Mouse (Mus musculus): ENCODE measurements around the gene Gcnt4. TPM values are rescaled to one million over a fixed set of nuclear protein-coding genes. Genes with fewer than 3 reads are reported as not detected.
A peak's percentile ranks its signal among the peaks of the same experiment; 100 is the strongest.

The Gcnt4 gene
- polyA plus RNA-seq, 1 experiment from 2014 or later, result 0.27 TPM

GRCm38 (mm10) chr13:96976986-96977595, 52.6 kb downstream of the Gcnt4 start:
- 83% methylated on average over 6 of the region's 6 CpGs for WGBS
- no peak for ATAC-seq (ENCODE audit: insufficient number of reproducible peaks, insufficient read depth, low FRiP score, low TSS enrichment, low read depth)
- H3K27me3 ChIP-seq, result no peaks in the 10 kb centered on the region
- no peaks in the 10 kb centered on the region for H3K4me1 ChIP-seq
- no peaks in the 10 kb centered on the region for H3K36me3 ChIP-seq
- H3K4me2 ChIP-seq, result no peak overlapping the region
- H3K9ac ChIP-seq, result no peak overlapping the region
- no peak overlapping the region for H3K4me3 ChIP-seq
- H3K9me3 ChIP-seq, result no peaks in the 10 kb centered on the region
- no peak overlapping the region for H3K27ac ChIP-seq

GRCm38 (mm10) chr13:96980561-96980960, 56.1 kb downstream of the Gcnt4 start:
- H3K27ac ChIP-seq, result no peak overlapping the region
- no peaks in the 10 kb centered on the region for H3K36me3 ChIP-seq
- H3K4me3 ChIP-seq, result no peak overlapping the region
- no peaks in the 10 kb centered on the region for H3K9me3 ChIP-seq
- no peak for ATAC-seq (ENCODE audit: insufficient number of reproducible peaks, insufficient read depth, low FRiP score, low TSS enrichment, low read depth)
- H3K4me1 ChIP-seq, result peaks cover 7% of the 10 kb centered on the region; the same call in 1 of the 2 replicates
- no peaks in the 10 kb centered on the region for H3K27me3 ChIP-seq
- no peak overlapping the region for H3K9ac ChIP-seq
- H3K4me2 ChIP-seq, result no peak overlapping the region

GRCm38 (mm10) chr13:96983251-96984126, 59.0 kb downstream of the Gcnt4 start:
- Histone ChIP-seq H3K4me1 (peaks cover 7% of the 10 kb centered on the region; the same call in 1 of the 2 replicates), H3K9ac (no peak overlapping the region), H3K4me3 (no peak overlapping the region), H3K4me2 (peak overlapping the region; percentile 5; the same call in 1 of the 2 replicates), H3K27me3 (no peaks in the 10 kb centered on the region), H3K27ac (no peak overlapping the region), H3K36me3 (no peaks in the 10 kb centered on the region), H3K9me3 (no peaks in the 10 kb centered on the region)
- no peak for ATAC-seq (ENCODE audit: insufficient number of reproducible peaks, insufficient read depth, low FRiP score, low TSS enrichment, low read depth)
- WGBS, result 68% methylated on average over 26 of the region's 26 CpGs

GRCm38 (mm10) chr13:96984688-96985087, 60.2 kb downstream of the Gcnt4 start:
- H3K27me3 ChIP-seq, result no peaks in the 10 kb centered on the region
- ATAC-seq (ENCODE audit: insufficient number of reproducible peaks, insufficient read depth, low FRiP score, low TSS enrichment, low read depth), result no peak
- no peak overlapping the region for H3K27ac ChIP-seq
- H3K4me3 ChIP-seq, result no peak overlapping the region
- H3K4me1 ChIP-seq, result peaks cover 7% of the 10 kb centered on the region; the same call in 1 of the 2 replicates
- H3K9me3 ChIP-seq, result no peaks in the 10 kb centered on the region
- no peak overlapping the region for H3K9ac ChIP-seq
- WGBS, result 78% methylated on average over 5 of the region's 5 CpGs
- no peak overlapping the region for H3K4me2 ChIP-seq
- no peaks in the 10 kb centered on the region for H3K36me3 ChIP-seq

- Histone ChIP-seq H3K4me1 (peaks cover 7% of the 10 kb centered on the region; the same call in 1 of the 2 replicates), H3K27me3 (no peaks in the 10 kb centered on the region), H3K9ac (no peak overlapping the region), H3K4me3 (no peak overlapping the region), H3K4me2 (no peak overlapping the region), H3K9me3 (no peaks in the 10 kb centered on the region), H3K27ac (no peak overlapping the region), H3K36me3 (no peaks in the 10 kb centered on the region)
- no peak for ATAC-seq (ENCODE audit: insufficient number of reproducible peaks, insufficient read depth, low FRiP score, low TSS enrichment, low read depth)
- 52% methylated on average over 12 of the region's 12 CpGs for WGBS
These were observed 61.2 kb downstream of the Gcnt4 start for GRCm38 (mm10) chr13:96985599-96986275.

GRCm38 (mm10) chr13:96989129-96989528, 64.6 kb downstream of the Gcnt4 start:
- H3K27ac ChIP-seq, result no peak overlapping the region
- H3K27me3 ChIP-seq, result no peaks in the 10 kb centered on the region
- H3K36me3 ChIP-seq, result no peaks in the 10 kb centered on the region
- H3K9me3 ChIP-seq, result no peaks in the 10 kb centered on the region
- H3K9ac ChIP-seq, result no peak overlapping the region
- WGBS, result 94% methylated on average over 16 of the region's 16 CpGs
- H3K4me3 ChIP-seq, result no peak overlapping the region
- H3K4me1 ChIP-seq, result no peaks in the 10 kb centered on the region
- H3K4me2 ChIP-seq, result no peak overlapping the region
- no peak for ATAC-seq (ENCODE audit: insufficient number of reproducible peaks, insufficient read depth, low FRiP score, low TSS enrichment, low read depth)

GRCm38 (mm10) chr13:96990045-96990444, 65.6 kb downstream of the Gcnt4 start:
- H3K27ac ChIP-seq, result no peak overlapping the region
- H3K4me1 ChIP-seq, result no peaks in the 10 kb centered on the region
- no peaks in the 10 kb centered on the region for H3K36me3 ChIP-seq
- H3K9ac ChIP-seq, result no peak overlapping the region
- WGBS, result 92% methylated on average over 3 of the region's 3 CpGs
- no peak for ATAC-seq (ENCODE audit: insufficient number of reproducible peaks, insufficient read depth, low FRiP score, low TSS enrichment, low read depth)
- H3K9me3 ChIP-seq, result no peaks in the 10 kb centered on the region
- no peak overlapping the region for H3K4me3 ChIP-seq
- H3K27me3 ChIP-seq, result no peaks in the 10 kb centered on the region
- no peak overlapping the region for H3K4me2 ChIP-seq

- no peak overlapping the region for H3K4me2 ChIP-seq
- WGBS, result 65% methylated on average over 14 of the region's 14 CpGs
- no peaks in the 10 kb centered on the region for H3K9me3 ChIP-seq
These were observed 66.2 kb downstream of the Gcnt4 start for GRCm38 (mm10) chr13:96990561-96991265.

GRCm38 (mm10) chr13:96993291-96993989, 69.0 kb downstream of the Gcnt4 start:
- H3K27ac ChIP-seq, result no peak overlapping the region
- ATAC-seq (ENCODE audit: insufficient number of reproducible peaks, insufficient read depth, low FRiP score, low TSS enrichment, low read depth), result no peak
- no peak overlapping the region for H3K9ac ChIP-seq
- H3K9me3 ChIP-seq, result no peaks in the 10 kb centered on the region
- H3K36me3 ChIP-seq, result no peaks in the 10 kb centered on the region
- H3K4me1 ChIP-seq, result no peaks in the 10 kb centered on the region
- 37% methylated on average over 8 of the region's 8 CpGs for WGBS
- H3K4me3 ChIP-seq, result no peak overlapping the region
- H3K27me3 ChIP-seq, result no peaks in the 10 kb centered on the region
- no peak overlapping the region for H3K4me2 ChIP-seq

More at GRCm38 (mm10) chr13:96990561-96991265, 66.2 kb downstream of the Gcnt4 start:
- Histone ChIP-seq H3K4me1 (no peaks in the 10 kb centered on the region), H3K9ac (no peak overlapping the region), H3K36me3 (no peaks in the 10 kb centered on the region), H3K4me3 (no peak overlapping the region), H3K27me3 (no peaks in the 10 kb centered on the region), H3K27ac (no peak overlapping the region)
- ATAC-seq (ENCODE audit: insufficient number of reproducible peaks, insufficient read depth, low FRiP score, low TSS enrichment, low read depth), result no peak

GRCm38 (mm10) chr13:96995243-96995642, 70.8 kb downstream of the Gcnt4 start:
- H3K36me3 ChIP-seq, result no peaks in the 10 kb centered on the region
- H3K9me3 ChIP-seq, result no peaks in the 10 kb centered on the region
- no peak overlapping the region for H3K27ac ChIP-seq
- no peak overlapping the region for H3K4me2 ChIP-seq
- no peak overlapping the region for H3K4me3 ChIP-seq
- WGBS, result 71% methylated on average over 5 of the region's 5 CpGs
- no peak for ATAC-seq (ENCODE audit: insufficient number of reproducible peaks, insufficient read depth, low FRiP score, low TSS enrichment, low read depth)
- H3K9ac ChIP-seq, result no peak overlapping the region
- H3K27me3 ChIP-seq, result no peaks in the 10 kb centered on the region
- H3K4me1 ChIP-seq, result no peaks in the 10 kb centered on the region

GRCm38 (mm10) chr13:96997080-96997479, 72.6 kb downstream of the Gcnt4 start:
- no peaks in the 10 kb centered on the region for H3K9me3 ChIP-seq
- 72% methylated on average over 1 of the region's 1 CpGs for WGBS
- ATAC-seq (ENCODE audit: insufficient number of reproducible peaks, insufficient read depth, low FRiP score, low TSS enrichment, low read depth), result no peak
- H3K36me3 ChIP-seq, result no peaks in the 10 kb centered on the region
- no peak overlapping the region for H3K4me3 ChIP-seq
- H3K27ac ChIP-seq, result no peak overlapping the region
- H3K9ac ChIP-seq, result no peak overlapping the region
- H3K4me1 ChIP-seq, result no peaks in the 10 kb centered on the region
- H3K4me2 ChIP-seq, result no peak overlapping the region
- H3K27me3 ChIP-seq, result no peaks in the 10 kb centered on the region
